Mouse (Mus musculus) liver, adult 2 months (tissue): Measurements from ENCODE around the gene Gls2.

Experiments
- CTCF ChIP-seq: fragments of 200-500 bp; IDR thresholded peaks from 2 replicates; pipeline ENCODE4 v1.5.1; 2011; ENCODE audit warnings: low read depth, low read length, control low read depth
- POLR2A ChIP-seq: fragments of 200-500 bp; IDR thresholded peaks from 2 replicates; pipeline ENCODE4 v1.6.1; 2011; ENCODE audit warnings: low read length, control low read depth; ENCODE audit not compliant: insufficient read depth; ENCODE audit errors: extremely low read depth

- no peak for TF ChIP-seq CTCF
- no peak for TF ChIP-seq POLR2A
Measured at GRCm38 (mm10) chr10:128191472-128191871, 2.8 kb upstream of the Gls2 start.
